Mouse (Mus musculus): ENCODE measurements at regions not wholly inside any gene's neighbourhood (a gene's known extent, or its start where the extent isn't known, plus 50 kb on each side); places are given as distances from the start of the nearest gene placed in this dataset.

GRCm38 (mm10) chr12:107539683-107540082 lies 51.3 kb downstream of the 3110018I06Rik start:
- H3K27ac ChIP-seq (replicated peaks; ENCODE audit: low read depth, low read length): no peak overlapping the region
- peaks cover 3% of the 10 kb centered on the region; the same call in 1 of the 2 replicates for H3K4me1 ChIP-seq (ENCODE audit: control insufficient read depth, insufficient read depth, low read length)
- 83% methylated on average over 3 of the region's 3 CpGs for WGBS
- DNase-seq (ENCODE audit: low spot score): no peak
- no peak for ATAC-seq (ENCODE audit: low FRiP score, low read depth)
- H3K27me3 ChIP-seq (ENCODE audit: control insufficient read depth, insufficient read depth, low read length): no peaks in the 10 kb centered on the region
- H3K4me2 ChIP-seq (replicated peaks; ENCODE audit: low read depth, low read length, severe bottlenecking): no peak overlapping the region
- H3K9me3 ChIP-seq (ENCODE audit: control insufficient read depth, low read length): no peaks in the 10 kb centered on the region
- no peak overlapping the region for H3K9ac ChIP-seq (ENCODE audit: low read depth, low read length, severe bottlenecking)
- no peak overlapping the region for H3K4me3 ChIP-seq (replicated peaks; ENCODE audit: low read length)
- no peaks in the 10 kb centered on the region for H3K36me3 ChIP-seq (ENCODE audit: control insufficient read depth, insufficient read depth, low read length)
- no peak for TF ChIP-seq POLR2A (IDR thresholded peaks at IDR 0.05; ENCODE audit: borderline replicate concordance, extremely low read depth, insufficient read depth, insufficient read length)

GRCm38 (mm10) chr12:107541196-107541595 lies 52.8 kb downstream of the 3110018I06Rik start:
- no peaks in the 10 kb centered on the region for H3K27me3 ChIP-seq (ENCODE audit: control insufficient read depth, insufficient read depth, low read length)
- peaks cover 3% of the 10 kb centered on the region; the same call in 1 of the 2 replicates for H3K4me1 ChIP-seq (ENCODE audit: control insufficient read depth, insufficient read depth, low read length)
- no peak overlapping the region for H3K4me3 ChIP-seq (replicated peaks; ENCODE audit: low read length)
- WGBS: 39% methylated on average over 5 of the region's 5 CpGs
- no peaks in the 10 kb centered on the region for H3K36me3 ChIP-seq (ENCODE audit: control insufficient read depth, insufficient read depth, low read length)
- peak; percentile 74 for DNase-seq (ENCODE audit: low spot score)
- H3K27ac ChIP-seq (replicated peaks; ENCODE audit: low read depth, low read length): no peak overlapping the region
- no peak for TF ChIP-seq POLR2A (IDR thresholded peaks at IDR 0.05; ENCODE audit: borderline replicate concordance, extremely low read depth, insufficient read depth, insufficient read length)
- no peak for ATAC-seq (ENCODE audit: low FRiP score, low read depth)
- no peaks in the 10 kb centered on the region for H3K9me3 ChIP-seq (ENCODE audit: control insufficient read depth, low read length)
- H3K9ac ChIP-seq (ENCODE audit: low read depth, low read length, severe bottlenecking): no peak overlapping the region
- H3K4me2 ChIP-seq (replicated peaks; ENCODE audit: low read depth, low read length, severe bottlenecking): no peak overlapping the region

GRCm38 (mm10) chr12:107547194-107547885 lies 58.9 kb downstream of the 3110018I06Rik start:
- Histone ChIP-seq H3K27me3 (ENCODE audit: control insufficient read depth, insufficient read depth, low read length) (no peaks in the 10 kb centered on the region), H3K9ac (ENCODE audit: low read depth, low read length, severe bottlenecking) (no peak overlapping the region), H3K4me2 (replicated peaks; ENCODE audit: low read depth, low read length, severe bottlenecking) (no peak overlapping the region), H3K27ac (replicated peaks; ENCODE audit: low read depth, low read length) (no peak overlapping the region), H3K36me3 (ENCODE audit: control insufficient read depth, insufficient read depth, low read length) (no peaks in the 10 kb centered on the region), H3K4me3 (replicated peaks; ENCODE audit: low read length) (no peak overlapping the region), H3K4me1 (ENCODE audit: control insufficient read depth, insufficient read depth, low read length) (peaks cover 14% of the 10 kb centered on the region), H3K9me3 (ENCODE audit: control insufficient read depth, low read length) (no peaks in the 10 kb centered on the region)
- no peak for ATAC-seq (ENCODE audit: low FRiP score, low read depth)
- 51% methylated on average over 5 of the region's 5 CpGs for WGBS
- no peak for TF ChIP-seq POLR2A (IDR thresholded peaks at IDR 0.05; ENCODE audit: borderline replicate concordance, extremely low read depth, insufficient read depth, insufficient read length)
- no peak for DNase-seq (ENCODE audit: low spot score)

GRCm38 (mm10) chr12:107547886-107548448 lies 59.5 kb downstream of the 3110018I06Rik start:
- no peaks in the 10 kb centered on the region for H3K36me3 ChIP-seq (ENCODE audit: control insufficient read depth, insufficient read depth, low read length)
- H3K27me3 ChIP-seq (ENCODE audit: control insufficient read depth, insufficient read depth, low read length): no peaks in the 10 kb centered on the region
- 35% methylated on average over 3 of the region's 3 CpGs for WGBS
- DNase-seq (ENCODE audit: low spot score) (peak; percentile 85), ATAC-seq (ENCODE audit: low FRiP score, low read depth) (peak; percentile 90)
- H3K27ac ChIP-seq (replicated peaks; ENCODE audit: low read depth, low read length): no peak overlapping the region
- no peak overlapping the region for H3K4me3 ChIP-seq (replicated peaks; ENCODE audit: low read length)
- H3K4me2 ChIP-seq (replicated peaks; ENCODE audit: low read depth, low read length, severe bottlenecking): no peak overlapping the region
- no peak overlapping the region for H3K9ac ChIP-seq (ENCODE audit: low read depth, low read length, severe bottlenecking)
- no peaks in the 10 kb centered on the region for H3K9me3 ChIP-seq (ENCODE audit: control insufficient read depth, low read length)
- peaks cover 14% of the 10 kb centered on the region for H3K4me1 ChIP-seq (ENCODE audit: control insufficient read depth, insufficient read depth, low read length)
- TF ChIP-seq POLR2A (IDR thresholded peaks at IDR 0.05; ENCODE audit: borderline replicate concordance, extremely low read depth, insufficient read depth, insufficient read length): no peak

- WGBS: 65% methylated on average over 25 of the region's 25 CpGs
- peak; percentile 75 for ATAC-seq (ENCODE audit: low FRiP score, low read depth)
Measured at GRCm38 (mm10) chr12:107549452-107550296, 61.2 kb downstream of the 3110018I06Rik start.

More at GRCm38 (mm10) chr12:107549452-107550296, 61.2 kb downstream of the 3110018I06Rik start:
- H3K4me1 ChIP-seq (ENCODE audit: control insufficient read depth, insufficient read depth, low read length): peaks cover 14% of the 10 kb centered on the region
- no peak overlapping the region for H3K9ac ChIP-seq (ENCODE audit: low read depth, low read length, severe bottlenecking)
- H3K27ac ChIP-seq (replicated peaks; ENCODE audit: low read depth, low read length): no peak overlapping the region
- no peaks in the 10 kb centered on the region for H3K36me3 ChIP-seq (ENCODE audit: control insufficient read depth, insufficient read depth, low read length)
- H3K9me3 ChIP-seq (ENCODE audit: control insufficient read depth, low read length): no peaks in the 10 kb centered on the region
- TF ChIP-seq POLR2A (IDR thresholded peaks at IDR 0.05; ENCODE audit: borderline replicate concordance, extremely low read depth, insufficient read depth, insufficient read length): no peak
- no peak overlapping the region for H3K4me2 ChIP-seq (replicated peaks; ENCODE audit: low read depth, low read length, severe bottlenecking)
- H3K27me3 ChIP-seq (ENCODE audit: control insufficient read depth, insufficient read depth, low read length): no peaks in the 10 kb centered on the region
- H3K4me3 ChIP-seq (replicated peaks; ENCODE audit: low read length): no peak overlapping the region
- DNase-seq (ENCODE audit: low spot score): peak; percentile 61

Measured in limb, embryonic 14.5 days (tissue).